Mouse (Mus musculus) adrenal gland, adult 8-10 months (tissue): Measurements from ENCODE around the gene Ints3. TPM values are rescaled to one million over a fixed set of nuclear protein-coding genes. Genes with fewer than 3 reads are reported as not detected.
A peak's percentile ranks its signal among the peaks of the same experiment; 100 is the strongest.

Experiments
- DNase-seq: peaks from one replicate; pipeline ENCODE4 v3.0.0; 2022
- total RNA-seq, 4 experiments: library from RNA; stranded (reverse); gene quantifications; 2 replicates each; pipeline ENCODE4 v1.2.4; 2022

The Ints3 gene
- total RNA-seq, 4 experiments from 2014 or later, result 107 to 119 (median 110) TPM

- no peak for DNase-seq
These were observed 43.6 kb downstream of the Ints3 start, which contains the start of gene Slc27a3 for GRCm38 (mm10) chr3:90389511-90390490. Gene Slc27a3, minus strand, starts transcription at chr3:90389938.

GRCm38 (mm10) chr3:90388726-90389510 is 44.5 kb downstream of the Ints3 start:
- no peak for DNase-seq

- no peak for DNase-seq
These were observed 45.2 kb downstream of the Ints3 start for GRCm38 (mm10) chr3:90388192-90388591.

GRCm38 (mm10) chr3:90387483-90387882 is 45.9 kb downstream of the Ints3 start:
- peak; percentile 65 for DNase-seq

- DNase-seq, result no peak
These were observed 46.6 kb downstream of the Ints3 start for GRCm38 (mm10) chr3:90386817-90387216.

GRCm38 (mm10) chr3:90384851-90385375 is 48.5 kb downstream of the Ints3 start:
- no peak for DNase-seq

GRCm38 (mm10) chr3:90383690-90384089 is 49.7 kb downstream of the Ints3 start:
- no peak for DNase-seq

GRCm38 (mm10) chr3:90381727-90382126 is 51.7 kb downstream of the Ints3 start:
- DNase-seq, result peak; percentile 88

- DNase-seq, result no peak
These were observed 54.9 kb downstream of the Ints3 start for GRCm38 (mm10) chr3:90378496-90378895.

- DNase-seq, result no peak
These were observed 57.2 kb downstream of the Ints3 start for GRCm38 (mm10) chr3:90376247-90376585.

- no peak for DNase-seq
These were observed 57.7 kb downstream of the Ints3 start for GRCm38 (mm10) chr3:90375562-90376246.

GRCm38 (mm10) chr3:90374368-90374767 is 59.1 kb downstream of the Ints3 start:
- no peak for DNase-seq

GRCm38 (mm10) chr3:90373432-90374028 is 59.9 kb downstream of the Ints3 start:
- peak; percentile 64 for DNase-seq

- DNase-seq, result no peak
These were observed 60.6 kb downstream of the Ints3 start for GRCm38 (mm10) chr3:90372817-90373216.

- DNase-seq, result no peak
These were observed 61.6 kb downstream of the Ints3 start for GRCm38 (mm10) chr3:90371857-90372256.

GRCm38 (mm10) chr3:90369041-90369440 is 64.4 kb downstream of the Ints3 start:
- DNase-seq, result no peak

GRCm38 (mm10) chr3:90367001-90367632 is 66.3 kb downstream of the Ints3 start:
- no peak for DNase-seq

- DNase-seq, result no peak
These were observed 71.1 kb downstream of the Ints3 start for GRCm38 (mm10) chr3:90362346-90362745.

GRCm38 (mm10) chr3:90361476-90361875 is 71.9 kb downstream of the Ints3 start:
- no peak for DNase-seq

- no peak for DNase-seq
These were observed 74.2 kb downstream of the Ints3 start for GRCm38 (mm10) chr3:90359230-90359629.

GRCm38 (mm10) chr3:90357959-90358358 is 75.5 kb downstream of the Ints3 start:
- DNase-seq, result no peak

GRCm38 (mm10) chr3:90347847-90348246 is 85.6 kb downstream of the Ints3 start:
- DNase-seq, result no peak
